Mouse (Mus musculus) bone marrow, adult 2 months (tissue): Measurements from ENCODE around the gene Jph2.

Source experiments
- CTCF ChIP-seq: fragments of 200-500 bp; IDR thresholded peaks from 2 replicates; pipeline ENCODE4 v1.5.1; 2011; ENCODE audit warnings: low read length, control low read depth; ENCODE audit not compliant: control insufficient read depth, insufficient read depth
- POLR2A ChIP-seq: fragments of 200-500 bp; IDR thresholded peaks from 2 replicates; pipeline ENCODE4 v1.6.1; 2011; ENCODE audit warnings: low read depth, mild to moderate bottlenecking, control low read depth, low read length, borderline replicate concordance; ENCODE audit not compliant: control insufficient read depth

DNA sequence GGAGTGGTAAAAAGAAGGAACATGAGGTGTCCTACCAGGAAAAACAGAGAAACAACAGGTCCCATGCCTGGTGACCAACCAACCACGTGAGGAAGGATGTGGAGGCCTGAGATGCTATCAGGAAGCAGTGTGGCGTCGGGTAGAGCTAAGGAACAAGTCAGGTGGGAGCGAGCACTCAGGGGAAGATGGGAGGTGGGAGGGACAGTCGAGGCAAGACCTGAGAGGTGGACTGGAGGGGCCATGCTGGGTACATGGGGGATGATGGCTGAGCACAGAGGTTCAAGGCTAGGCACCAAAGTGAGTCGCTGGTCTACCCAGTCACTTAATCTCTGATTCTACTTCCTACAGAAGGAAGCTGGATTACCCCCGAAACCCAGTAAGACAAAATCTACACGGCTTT is 42.1 kb downstream of the Jph2 start:
- TF ChIP-seq POLR2A, result no peak
- no peak for TF ChIP-seq CTCF
